Mouse (Mus musculus): ENCODE measurements at regions not wholly inside any gene's neighbourhood (a gene's known extent, or its start where the extent isn't known, plus 50 kb on each side); places are given as distances from the start of the nearest gene placed in this dataset.

- DNase-seq = peak; percentile 74
Measured at GRCm38 (mm10) chr7:72504268-72504667, 197.9 kb upstream of the Mctp2 start.

- no peak for DNase-seq
Measured at GRCm38 (mm10) chr7:72505732-72506460, 199.5 kb upstream of the Mctp2 start.

GRCm38 (mm10) chr7:72507946-72508345, 201.5 kb upstream of the Mctp2 start:
- DNase-seq = no peak

GRCm38 (mm10) chr7:72510116-72510515, 203.7 kb upstream of the Mctp2 start:
- no peak for DNase-seq

- no peak for DNase-seq
Measured at GRCm38 (mm10) chr7:72513446-72513845, 207.0 kb upstream of the Mctp2 start.

- DNase-seq = no peak
Measured at GRCm38 (mm10) chr7:72514851-72515250, 208.4 kb upstream of the Mctp2 start.

- DNase-seq = no peak
Measured at GRCm38 (mm10) chr7:72518421-72518972, 212.1 kb upstream of the Mctp2 start.

- no peak for DNase-seq
Measured at GRCm38 (mm10) chr7:72519359-72520115, 213.1 kb upstream of the Mctp2 start.

GRCm38 (mm10) chr7:72528873-72529272, 222.5 kb upstream of the Mctp2 start:
- DNase-seq = no peak

GRCm38 (mm10) chr7:72538288-72538687, 231.9 kb upstream of the Mctp2 start:
- DNase-seq = no peak

- DNase-seq = no peak
Measured at GRCm38 (mm10) chr7:72539915-72540314, 233.5 kb upstream of the Mctp2 start.

GRCm38 (mm10) chr7:72541521-72542478, 235.4 kb upstream of the Mctp2 start:
- no peak for DNase-seq

GRCm38 (mm10) chr7:72543501-72543900, 237.1 kb upstream of the Mctp2 start:
- no peak for DNase-seq

- peak; percentile 3 for DNase-seq
Measured at GRCm38 (mm10) chr7:72543946-72544345, 237.5 kb upstream of the Mctp2 start.

GRCm38 (mm10) chr7:72567378-72567777, 261.0 kb upstream of the Mctp2 start:
- no peak for DNase-seq

- no peak for DNase-seq
Measured at GRCm38 (mm10) chr7:72569177-72569576, 262.8 kb upstream of the Mctp2 start.

- no peak for DNase-seq
Measured at GRCm38 (mm10) chr7:72574316-72574715, 267.9 kb upstream of the Mctp2 start.

- no peak for DNase-seq
Measured at GRCm38 (mm10) chr7:72584427-72584826, 278.0 kb upstream of the Mctp2 start.

GRCm38 (mm10) chr7:72589241-72589668, 282.8 kb upstream of the Mctp2 start:
- no peak for DNase-seq

GRCm38 (mm10) chr7:72590351-72591115, 284.1 kb upstream of the Mctp2 start:
- no peak for DNase-seq

- peak; percentile 72 for DNase-seq
Measured at GRCm38 (mm10) chr7:72592110-72592509, 285.7 kb upstream of the Mctp2 start.

GRCm38 (mm10) chr7:72592649-72593048, 286.2 kb upstream of the Mctp2 start:
- no peak for DNase-seq
